Mouse (Mus musculus) testis, adult 10 weeks (tissue): ENCODE measurements around the gene Lyplal1. TPM values are rescaled to one million over a fixed set of nuclear protein-coding genes. Genes with fewer than 3 reads are reported as not detected.

Source experiments
- polyA plus RNA-seq: library from polyadenylated mRNA; stranded (reverse); fragments of 350-450 nt; fragmentation: Illumina TruSeq; extraction: RNeasy Lipid Tissue Mini Kit (QIAGEN cat#74804); gene quantifications from one replicate; pipeline ENCODE4 v1.2.3, GENCODE M21; 2014; ENCODE audit warnings: low read depth, low replicate concordance

Lyplal1 gene
- 10.7 TPM for polyA plus RNA-seq

GRCm38 (mm10) chr1:186116701-186117488 is at the start of gene Lyplal1:
Gene Lyplal1 (minus strand): TSS chr1:186117310.

